Mouse (Mus musculus): Measurements from ENCODE around the gene Tbc1d15.

GRCm38 (mm10) chr10:115295162-115295561 is 43.9 kb upstream of the Tbc1d15 start:
- no peak for TF ChIP-seq CTCF (IDR thresholded peaks at IDR 0.05; ENCODE audit: control insufficient read depth, insufficient read depth, insufficient replicate concordance, low read depth, low read length)
- TF ChIP-seq POLR2A (IDR thresholded peaks at IDR 0.05; ENCODE audit: control insufficient read depth, low read depth, low read length) = no peak
